Mouse (Mus musculus): ENCODE results near the gene Gm3646. TPM values are rescaled to one million over a fixed set of nuclear protein-coding genes. Genes with fewer than 3 reads are reported as not detected.

Gm3646 gene
- polyA plus RNA-seq, 1 experiment from 2014 or later: not detected

DNA sequence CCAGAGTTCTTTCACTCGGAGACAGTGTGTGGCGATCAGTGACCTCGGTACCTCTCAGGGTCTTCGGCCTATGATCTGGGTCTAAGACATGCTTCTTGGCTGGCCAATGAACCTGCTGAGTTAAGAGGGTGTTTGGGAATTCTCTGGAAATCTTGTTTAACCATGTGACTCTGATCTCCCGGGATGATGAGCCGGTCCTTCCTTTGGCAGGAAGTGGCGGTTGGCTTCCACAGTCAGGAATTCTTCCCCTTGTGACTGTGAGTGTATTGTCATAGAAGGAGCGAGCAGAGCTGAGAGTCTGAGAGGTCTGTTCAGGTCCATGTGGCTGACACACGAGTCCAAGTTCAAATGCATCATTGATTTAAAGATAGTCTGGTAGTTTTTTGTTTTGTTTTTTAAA is 46.9 kb downstream of the Gm3646 start:
- 75% methylated on average over 9 of the region's 9 CpGs for WGBS
- Histone ChIP-seq H3K9ac (ENCODE audit: low read depth, low read length) (no peak overlapping the region), H3K27me3 (ENCODE audit: control insufficient read depth, insufficient read depth, low read depth, low read length) (no peaks in the 10 kb centered on the region; the same call in none of the 2 replicates), H3K27ac (ENCODE audit: low read length) (no peak overlapping the region), H3K36me3 (ENCODE audit: control insufficient read depth, insufficient read depth, low read length) (no peaks in the 10 kb centered on the region), H3K4me3 (ENCODE audit: low read depth, low read length) (no peak overlapping the region), H3K9me3 (replicated peaks; ENCODE audit: control insufficient read depth, low read length, poor library complexity, severe bottlenecking) (no peaks in the 10 kb centered on the region), H3K4me2 (ENCODE audit: low read length) (no peak overlapping the region), H3K4me1 (ENCODE audit: control insufficient read depth, insufficient read depth, low read length) (peaks cover 14% of the 10 kb centered on the region)
- no peak for ATAC-seq

- 87% methylated on average over 11 of the region's 11 CpGs for WGBS
- H3K27ac ChIP-seq (ENCODE audit: low read length): no peak overlapping the region
- H3K9me3 ChIP-seq (replicated peaks; ENCODE audit: control insufficient read depth, low read length, poor library complexity, severe bottlenecking): no peaks in the 10 kb centered on the region
- no peaks in the 10 kb centered on the region for H3K27me3 ChIP-seq (ENCODE audit: control insufficient read depth, insufficient read depth, low read depth, low read length)
- H3K4me1 ChIP-seq (ENCODE audit: control insufficient read depth, insufficient read depth, low read length): peaks cover 10% of the 10 kb centered on the region
- H3K36me3 ChIP-seq (ENCODE audit: control insufficient read depth, insufficient read depth, low read length): no peaks in the 10 kb centered on the region
- no peak overlapping the region for H3K4me3 ChIP-seq (ENCODE audit: low read depth, low read length)
- H3K4me2 ChIP-seq (ENCODE audit: low read length): no peak overlapping the region
- no peak for ATAC-seq
- H3K9ac ChIP-seq (ENCODE audit: low read depth, low read length): no peak overlapping the region
These were observed 48.2 kb downstream of the Gm3646 start for GRCm38 (mm10) chr1:39756952-39757351.

GRCm38 (mm10) chr1:39754224-39754957 is 50.7 kb downstream of the Gm3646 start:
- 79% methylated on average over 13 of the region's 13 CpGs for WGBS
- no peaks in the 10 kb centered on the region for H3K27me3 ChIP-seq (ENCODE audit: control insufficient read depth, insufficient read depth, low read depth, low read length)

More at GRCm38 (mm10) chr1:39754224-39754957, 50.7 kb downstream of the Gm3646 start:
- Histone ChIP-seq H3K9me3 (replicated peaks; ENCODE audit: control insufficient read depth, low read length, poor library complexity, severe bottlenecking) (no peaks in the 10 kb centered on the region), H3K36me3 (ENCODE audit: control insufficient read depth, insufficient read depth, low read length) (no peaks in the 10 kb centered on the region), H3K4me2 (ENCODE audit: low read length) (no peak overlapping the region), H3K4me1 (ENCODE audit: control insufficient read depth, insufficient read depth, low read length) (peaks cover 4% of the 10 kb centered on the region; the same call in 1 of the 2 replicates), H3K4me3 (ENCODE audit: low read depth, low read length) (no peak overlapping the region), H3K27ac (ENCODE audit: low read length) (no peak overlapping the region), H3K9ac (ENCODE audit: low read depth, low read length) (no peak overlapping the region)
- no peak for ATAC-seq

Other genes with a start within 250 kb of the Gm3646 start
- gene Rnf149, start 227.9 kb downstream of the Gm3646 start, polyA plus RNA-seq (2015; fragmentation: Nextera tagmentation; extraction: Ambion mirVana): 18.2 and 21.8 TPM in 2 replicates
- 8.4 and 9.2 TPM in 2 replicates for gene Creg2, start 153.9 kb downstream of the Gm3646 start, polyA plus RNA-seq (2015; fragmentation: Nextera tagmentation; extraction: Ambion mirVana)
- gene Rfx8, start 84.3 kb downstream of the Gm3646 start, polyA plus RNA-seq (2015; fragmentation: Nextera tagmentation; extraction: Ambion mirVana): 0.15 and 0.40 TPM in 2 replicates
- 31.4 and 38.4 TPM in 2 replicates for gene Map4k4, start 95.6 kb upstream of the Gm3646 start, polyA plus RNA-seq (2015; fragmentation: Nextera tagmentation; extraction: Ambion mirVana)

All from midbrain, embryonic 16.5 days (tissue).